Mouse (Mus musculus): ENCODE measurements around the gene Fau.

Gene Fau

GRCm38 (mm10) chr19:6057313-6058096, at the start of gene Fau, which contains the start of gene Mrpl49:
TSS of gene Fau (plus strand) at chr19:6057844.
TSS of gene Mrpl49 (minus strand) at chr19:6057785.
- DNase-seq (ENCODE audit: inconsistent age in 2 of 2, low spot score in 1 of 2), result peak; percentile 99 to 100

GRCm38 (mm10) chr19:6009137-6009536, 48.5 kb upstream of the Fau start:
- DNase-seq (ENCODE audit: inconsistent age in 2 of 2, low spot score in 1 of 2), result no peak

DNA sequence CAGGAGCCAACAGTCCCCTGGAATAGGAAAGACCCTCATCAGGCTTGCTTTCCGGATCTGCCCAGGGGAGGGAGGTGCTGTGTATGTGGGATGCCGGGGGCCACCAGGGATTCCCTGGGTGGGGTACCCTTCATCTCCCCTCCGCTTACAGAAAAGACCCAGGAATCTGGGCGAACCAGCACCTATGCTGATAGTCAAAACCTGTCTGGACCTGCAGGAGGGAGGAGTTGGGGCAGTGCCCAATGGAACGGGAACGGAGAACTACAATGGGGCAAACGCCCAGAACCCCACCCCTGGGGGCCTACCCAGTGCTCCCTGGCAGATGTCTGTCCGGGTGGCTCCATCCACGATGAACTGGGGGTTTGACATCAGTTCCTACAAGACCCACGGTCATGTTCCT, 44.0 kb upstream of the Fau start:
- no peak for DNase-seq (ENCODE audit: inconsistent age in 2 of 2, low spot score in 1 of 2)

- DNase-seq (ENCODE audit: inconsistent age in 2 of 2, low spot score in 1 of 2), result peak; percentile 63 to 85
Measured at GRCm38 (mm10) chr19:6014991-6015510, 42.6 kb upstream of the Fau start.

- DNase-seq (ENCODE audit: inconsistent age in 2 of 2, low spot score in 1 of 2), result peak; percentile 80 to 93
Measured at GRCm38 (mm10) chr19:6015511-6016315, 41.9 kb upstream of the Fau start, which contains the start of gene Capn1. TSS of gene Capn1 (minus strand) at chr19:6015897.

DNA sequence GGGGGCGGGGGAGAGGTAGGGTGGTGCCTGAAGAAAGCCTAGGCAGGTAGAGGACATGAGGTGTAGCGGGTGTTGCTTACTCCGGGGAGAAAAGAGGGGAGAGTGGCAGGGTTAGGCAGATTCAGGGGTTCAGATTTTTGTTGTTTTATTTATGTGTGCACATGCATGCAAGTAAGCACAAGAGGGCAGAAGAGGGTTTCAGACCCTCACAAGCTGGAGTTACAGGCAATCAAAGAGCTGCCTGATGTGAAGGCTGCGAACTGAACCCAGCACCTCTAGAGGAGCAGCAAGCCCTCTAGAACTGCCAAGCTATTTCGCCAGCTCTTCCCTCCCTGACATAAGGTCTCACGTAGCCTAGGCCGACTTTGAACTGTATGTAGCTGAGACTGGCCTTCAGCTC, 41.1 kb upstream of the Fau start:
- no peak for DNase-seq (ENCODE audit: inconsistent age in 2 of 2, low spot score in 1 of 2)

DNA sequence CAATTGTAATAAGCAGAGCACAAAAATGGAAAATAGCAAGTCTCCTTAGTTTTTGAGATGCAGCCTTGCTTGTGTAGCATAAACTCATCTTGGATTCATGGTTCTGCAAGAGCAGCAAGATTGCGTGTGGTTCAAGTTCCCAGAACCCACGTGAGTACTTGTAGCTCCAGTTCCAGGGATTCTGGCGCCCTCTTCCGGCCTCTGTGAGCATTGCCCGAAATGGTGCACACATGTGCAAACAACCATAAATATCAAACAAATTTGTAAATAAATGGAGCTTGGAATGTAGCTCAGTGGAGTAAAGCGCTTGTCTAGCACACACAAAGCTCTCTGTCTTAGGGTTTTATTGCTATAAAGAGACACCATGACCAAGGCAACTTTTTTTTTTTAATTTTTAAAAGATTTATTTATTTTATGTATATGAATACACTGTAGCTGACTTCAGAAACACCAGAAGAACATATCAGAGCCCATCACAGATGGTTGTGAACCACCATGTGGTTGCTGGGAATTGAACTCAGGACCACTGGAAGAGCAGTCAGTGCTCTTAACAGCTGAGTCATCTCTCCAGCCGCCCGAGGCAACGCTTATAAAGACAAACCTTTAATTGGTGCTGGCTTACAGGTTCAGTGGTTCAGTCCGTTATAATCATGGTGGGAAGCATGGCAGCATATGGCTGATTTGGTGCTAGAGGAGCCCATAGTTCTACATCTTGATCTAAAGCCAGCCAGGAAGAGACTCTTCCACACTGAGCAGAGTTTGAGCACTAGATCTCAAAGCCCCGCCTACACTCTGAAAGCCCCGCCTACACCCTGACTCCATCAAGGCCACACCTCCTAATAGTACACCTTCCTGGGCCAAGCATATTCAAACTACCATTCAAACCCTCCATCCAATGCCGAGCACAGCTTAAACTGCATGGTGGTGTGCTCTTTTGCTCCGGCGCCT, 39.2 kb upstream of the Fau start:
- DNase-seq (ENCODE audit: inconsistent age in 2 of 2, low spot score in 1 of 2), result peak; percentile 83 to 95

GRCm38 (mm10) chr19:6020276-6020675, 37.4 kb upstream of the Fau start:
- no peak for DNase-seq (ENCODE audit: inconsistent age in 2 of 2, low spot score in 1 of 2)

GRCm38 (mm10) chr19:6023059-6023458, 34.6 kb upstream of the Fau start:
- no peak for DNase-seq (ENCODE audit: inconsistent age in 2 of 2, low spot score in 1 of 2)

DNA sequence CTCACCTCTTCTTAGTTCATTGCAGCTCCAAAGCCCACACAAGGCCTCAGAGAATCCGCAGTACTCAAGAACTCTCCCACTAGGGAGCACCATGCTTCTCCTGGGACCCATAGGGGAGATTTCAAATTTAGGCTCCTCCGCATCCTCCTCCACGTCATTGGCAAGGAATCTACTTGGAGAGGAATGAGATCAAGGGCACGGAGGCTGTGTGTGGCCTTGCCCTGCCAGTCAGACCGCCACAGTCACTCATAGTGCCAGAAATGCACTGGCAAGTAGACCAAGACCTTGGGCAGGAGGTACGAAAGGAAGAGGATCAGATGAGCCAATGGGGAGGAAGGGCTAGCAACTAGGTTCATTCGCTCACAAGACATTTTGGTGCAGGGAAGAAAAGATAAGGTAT, 33.7 kb upstream of the Fau start:
- peak; percentile 87 to 91 for DNase-seq (ENCODE audit: inconsistent age in 2 of 2, low spot score in 1 of 2)

- DNase-seq (ENCODE audit: inconsistent age in 2 of 2, low spot score in 1 of 2), result no peak
Measured at GRCm38 (mm10) chr19:6028991-6029390, 28.7 kb upstream of the Fau start.

DNA sequence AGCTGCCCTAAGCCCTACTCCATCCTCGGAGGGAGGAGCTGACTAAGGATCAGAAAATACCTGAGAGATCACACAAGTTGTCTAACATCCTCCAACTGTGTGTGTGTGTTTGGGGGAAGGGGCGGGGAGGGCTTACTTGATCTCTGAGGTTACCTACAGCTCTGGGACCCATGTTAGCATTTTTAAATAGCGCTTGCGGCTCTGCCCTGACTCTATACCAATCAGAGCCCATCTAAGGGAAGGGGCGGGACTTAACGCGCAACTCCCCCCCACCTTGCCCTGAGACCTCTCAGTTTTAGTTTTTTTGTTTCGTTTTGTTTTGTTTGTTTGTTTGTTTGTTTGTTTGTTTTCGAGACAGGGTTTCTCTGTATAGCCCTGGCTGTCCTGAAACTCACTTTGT, 28.2 kb upstream of the Fau start:
- no peak for DNase-seq (ENCODE audit: inconsistent age in 2 of 2, low spot score in 1 of 2)

- DNase-seq (ENCODE audit: inconsistent age in 2 of 2, low spot score in 1 of 2), result no peak
Measured at GRCm38 (mm10) chr19:6030520-6031280, 26.9 kb upstream of the Fau start.

GRCm38 (mm10) chr19:6035966-6036585, 21.6 kb upstream of the Fau start:
- no peak for DNase-seq (ENCODE audit: inconsistent age in 2 of 2, low spot score in 1 of 2)

GRCm38 (mm10) chr19:6037695-6038094, 19.9 kb upstream of the Fau start:
- DNase-seq (ENCODE audit: inconsistent age in 2 of 2, low spot score in 1 of 2), result no peak

- no peak for DNase-seq (ENCODE audit: inconsistent age in 2 of 2, low spot score in 1 of 2)
Measured at GRCm38 (mm10) chr19:6038326-6038725, 19.3 kb upstream of the Fau start.

DNA sequence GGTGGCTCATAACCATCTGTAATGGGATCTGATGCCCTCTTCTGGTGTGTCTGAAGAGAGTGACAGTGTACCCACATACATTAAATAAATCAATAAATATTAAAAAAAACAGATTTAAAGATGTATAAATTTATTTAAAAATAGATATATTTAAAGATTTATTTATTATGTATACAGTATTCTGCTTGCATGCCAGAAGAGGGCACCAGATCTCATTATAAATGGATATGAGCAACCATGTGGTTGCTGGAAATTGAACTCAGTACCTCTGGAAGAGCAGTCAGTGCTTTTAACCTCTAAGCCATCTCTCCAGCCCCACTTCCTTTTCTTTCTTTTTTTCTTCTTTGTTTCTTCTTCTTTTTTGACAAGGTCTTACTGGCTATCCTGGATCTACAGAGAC, 17.6 kb upstream of the Fau start:
- no peak for DNase-seq (ENCODE audit: inconsistent age in 2 of 2, low spot score in 1 of 2)

DNA sequence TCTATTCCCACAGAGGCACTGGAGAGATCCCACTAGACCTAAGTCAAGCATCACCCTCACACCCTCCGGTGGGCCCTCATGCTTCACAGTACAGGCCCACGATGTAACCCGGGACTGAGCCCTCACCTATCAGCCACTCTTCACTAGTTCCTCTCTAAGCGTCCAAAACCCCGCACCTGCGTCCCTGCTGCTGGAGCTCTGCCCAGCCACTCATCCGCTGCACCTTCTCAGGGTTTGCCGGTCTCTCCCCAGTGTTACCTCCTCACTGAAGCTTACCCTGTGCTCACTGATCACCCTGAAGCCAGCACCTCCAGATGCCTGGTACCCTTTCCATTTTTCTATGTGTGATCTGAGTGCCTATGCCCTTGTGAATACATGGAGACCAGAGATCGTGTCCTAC, 15.4 kb upstream of the Fau start:
- peak in 1 of 2 experiments; percentile 24 for DNase-seq (ENCODE audit: inconsistent age in 2 of 2, low spot score in 1 of 2)

DNA sequence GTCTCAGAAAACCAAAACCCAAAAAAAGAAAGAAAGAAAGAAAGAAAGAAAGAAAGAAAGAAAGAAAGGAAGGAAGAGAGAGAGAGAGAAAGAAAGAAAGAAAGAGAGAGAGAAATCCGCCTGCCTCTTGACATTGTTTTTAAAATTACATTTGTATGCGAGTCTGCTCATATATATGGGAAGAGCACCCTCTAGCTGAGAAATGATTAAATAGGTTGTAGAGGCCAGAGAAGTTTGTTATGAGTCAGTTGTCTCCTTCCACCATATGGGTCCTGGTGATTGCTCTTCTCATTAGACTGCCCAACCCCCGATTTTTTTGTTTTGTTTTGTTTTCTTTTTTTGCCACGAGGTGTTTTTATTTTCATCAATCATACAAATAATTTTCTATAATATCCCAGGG, 13.5 kb upstream of the Fau start:
- peak in 1 of 2 experiments; percentile 41 for DNase-seq (ENCODE audit: inconsistent age in 2 of 2, low spot score in 1 of 2)
